ENCODE assay signal across 23 mouse cellular contexts in genomic region chr1:79303602-79304001, GRCm38 (mm10).
DNase-seq lines count a peak whose midpoint lies in the region; ATAC-seq lines count a peak whose summit lies in the region.
"Had no signal": no experiment of that assay in that cellular context is flagged by ENCODE, and none has a peak within 500 bp of the region (broad histone marks: within the 10 kb centered on the region; RNA-seq: fewer than 3 reads in every experiment).

No protein-coding gene starts in this region.

- ATAC-seq in forebrain, embryonic 14.5 days = no peak
- no peak for ATAC-seq in forebrain, embryonic 12.5 days (ENCODE audit: low FRiP score)
- ATAC-seq in hindbrain, embryonic 16.5 days = peak; percentile 34; the same call in 1 of the 2 replicates
- ATAC-seq in hindbrain, embryonic 11.5 days (ENCODE audit: low FRiP score) = no peak
- ATAC-seq in midbrain, embryonic 15.5 days (replicated peaks) = peak; percentile 70
- ATAC-seq in midbrain, embryonic 11.5 days (ENCODE audit: low FRiP score) = no peak
- ATAC-seq: CD4-positive, CD25-positive, alpha-beta regulatory T cell, adult 4 months; inflammation-experienced regulatory T-cells, adult 6 months had no signal

- 60% methylated on average over 2 of the region's 2 CpGs for WGBS in forebrain, embryonic 14.5 days
- WGBS in forebrain, embryonic 12.5 days = 67% methylated on average over 2 of the region's 2 CpGs
- 40% methylated on average over 2 of the region's 2 CpGs for WGBS in hindbrain, embryonic 16.5 days
- 56% methylated on average over 2 of the region's 2 CpGs for WGBS in hindbrain, embryonic 11.5 days
- WGBS in midbrain, embryonic 15.5 days = 28% methylated on average over 2 of the region's 2 CpGs
- WGBS in midbrain, embryonic 11.5 days = 65% methylated on average over 2 of the region's 2 CpGs

- no peak overlapping the region for H3K4me2 ChIP-seq in forebrain, embryonic 14.5 days (ENCODE audit: low read length)
- no peak overlapping the region for H3K4me2 ChIP-seq in forebrain, embryonic 12.5 days
- H3K4me2 ChIP-seq in hindbrain, embryonic 16.5 days (ENCODE audit: low read length) = no peak overlapping the region
- H3K4me2 ChIP-seq in hindbrain, embryonic 11.5 days (replicated peaks; ENCODE audit: low read depth, low read length) = no peak overlapping the region
- H3K4me2 ChIP-seq in midbrain, embryonic 15.5 days = no peak overlapping the region
- H3K4me2 ChIP-seq in midbrain, embryonic 11.5 days = no peak overlapping the region
- H3K4me2 ChIP-seq: embryonic facial prominence, embryonic 13.5 days; hindbrain, embryonic 14.5 days had no signal

- H3K9me3 ChIP-seq in forebrain, embryonic 14.5 days (replicated peaks; ENCODE audit: control insufficient read depth, low read length) = no peaks in the 10 kb centered on the region
- no peaks in the 10 kb centered on the region for H3K9me3 ChIP-seq in forebrain, embryonic 12.5 days
- no peaks in the 10 kb centered on the region for H3K9me3 ChIP-seq in hindbrain, embryonic 16.5 days (ENCODE audit: control insufficient read depth, low read length)
- no peaks in the 10 kb centered on the region for H3K9me3 ChIP-seq in hindbrain, embryonic 11.5 days (ENCODE audit: control insufficient read depth, low read length)
- H3K9me3 ChIP-seq in midbrain, embryonic 15.5 days = no peaks in the 10 kb centered on the region
- no peaks in the 10 kb centered on the region for H3K9me3 ChIP-seq in midbrain, embryonic 11.5 days (ENCODE audit: control insufficient read depth, low read length)
- H3K9me3 ChIP-seq: embryonic facial prominence, embryonic 13.5 days; G1E; heart, embryonic 10.5 days had no signal

- H3K4me3 ChIP-seq in forebrain, embryonic 14.5 days (ENCODE audit: low read depth, low read length) = no peak overlapping the region
- no peak overlapping the region for H3K4me3 ChIP-seq in forebrain, embryonic 12.5 days (replicated peaks)
- H3K4me3 ChIP-seq in hindbrain, embryonic 16.5 days (ENCODE audit: low read length) = no peak overlapping the region
- H3K4me3 ChIP-seq in hindbrain, embryonic 11.5 days (ENCODE audit: low read depth, low read length) = no peak overlapping the region
- H3K4me3 ChIP-seq in midbrain, embryonic 15.5 days = no peak overlapping the region
- H3K4me3 ChIP-seq in midbrain, embryonic 11.5 days (ENCODE audit: low read depth, low read length) = no peak overlapping the region
- H3K4me3 ChIP-seq: embryonic facial prominence, embryonic 13.5 days; heart, embryonic 10.5 days had no signal

- no peaks in the 10 kb centered on the region for H3K4me1 ChIP-seq in forebrain, embryonic 14.5 days (ENCODE audit: control insufficient read depth, insufficient read depth, low read length)
- peaks cover 8% of the 10 kb centered on the region for H3K4me1 ChIP-seq in forebrain, embryonic 12.5 days
- H3K4me1 ChIP-seq in hindbrain, embryonic 16.5 days (ENCODE audit: control insufficient read depth, insufficient read depth, low read depth, low read length) = no peaks in the 10 kb centered on the region
- no peaks in the 10 kb centered on the region for H3K4me1 ChIP-seq in hindbrain, embryonic 11.5 days (replicated peaks; ENCODE audit: control insufficient read depth, insufficient read depth, low read length)
- no peaks in the 10 kb centered on the region for H3K4me1 ChIP-seq in midbrain, embryonic 15.5 days
- H3K4me1 ChIP-seq in midbrain, embryonic 11.5 days (ENCODE audit: control insufficient read depth, insufficient read depth, low read length) = no peaks in the 10 kb centered on the region
- H3K4me1 ChIP-seq: embryonic facial prominence, embryonic 13.5 days; heart, embryonic 10.5 days had no signal

- H3K9ac ChIP-seq in forebrain, embryonic 14.5 days (ENCODE audit: low read length) = no peak overlapping the region
- no peak overlapping the region for H3K9ac ChIP-seq in forebrain, embryonic 12.5 days
- H3K9ac ChIP-seq in hindbrain, embryonic 16.5 days (ENCODE audit: low read depth, low read length) = no peak overlapping the region
- no peak overlapping the region for H3K9ac ChIP-seq in hindbrain, embryonic 11.5 days (ENCODE audit: low read depth, low read length)
- H3K9ac ChIP-seq in midbrain, embryonic 15.5 days = no peak overlapping the region
- H3K9ac ChIP-seq in midbrain, embryonic 11.5 days (ENCODE audit: low read length) = no peak overlapping the region
- H3K9ac ChIP-seq: embryonic facial prominence, embryonic 13.5 days; hindbrain, embryonic 14.5 days had no signal

- no peaks in the 10 kb centered on the region for H3K36me3 ChIP-seq in forebrain, embryonic 14.5 days (ENCODE audit: control insufficient read depth, insufficient read depth, low read length)
- H3K36me3 ChIP-seq in forebrain, embryonic 12.5 days (replicated peaks) = no peaks in the 10 kb centered on the region
- H3K36me3 ChIP-seq in hindbrain, embryonic 16.5 days (ENCODE audit: control insufficient read depth, insufficient read depth, low read length) = no peaks in the 10 kb centered on the region
- no peaks in the 10 kb centered on the region for H3K36me3 ChIP-seq in hindbrain, embryonic 11.5 days (ENCODE audit: control insufficient read depth, insufficient read depth, low read length)
- no peaks in the 10 kb centered on the region for H3K36me3 ChIP-seq in midbrain, embryonic 15.5 days (replicated peaks)
- H3K36me3 ChIP-seq in midbrain, embryonic 11.5 days (ENCODE audit: control insufficient read depth, insufficient read depth, low read length) = no peaks in the 10 kb centered on the region
- H3K36me3 ChIP-seq: embryonic facial prominence, embryonic 13.5 days; G1E; heart, embryonic 10.5 days had no signal

- H3K27ac ChIP-seq in forebrain, embryonic 14.5 days (ENCODE audit: low read depth, low read length) = no peak overlapping the region
- no peak overlapping the region for H3K27ac ChIP-seq in forebrain, embryonic 12.5 days
- H3K27ac ChIP-seq in hindbrain, embryonic 16.5 days (ENCODE audit: low read depth, low read length) = no peak overlapping the region
- H3K27ac ChIP-seq in hindbrain, embryonic 11.5 days (ENCODE audit: low read depth, low read length) = no peak overlapping the region
- no peak overlapping the region for H3K27ac ChIP-seq in midbrain, embryonic 15.5 days
- no peak overlapping the region for H3K27ac ChIP-seq in midbrain, embryonic 11.5 days (ENCODE audit: low read depth, low read length)
- H3K27ac ChIP-seq: embryonic facial prominence, embryonic 13.5 days; heart, embryonic 10.5 days; hindbrain, embryonic 14.5 days had no signal

- DNase-seq in forebrain, embryonic 14.5 days (ENCODE audit: low spot score) = peak; percentile 24
- no peak for DNase-seq in hindbrain, embryonic 11.5 days (ENCODE audit: low spot score)
- no peak for DNase-seq in midbrain, embryonic 11.5 days (ENCODE audit: low spot score, missing footprints)
- peak; percentile 21 for DNase-seq in brain, adult 2 months (ENCODE audit: low read depth, low spot score)
- no peak for DNase-seq in T-cell, adult 2 months (ENCODE audit: low spot score)
- DNase-seq: adrenal gland, postnatal 10 days; B cell, adult 2 months; cerebellum, adult 18-20 months; cerebellum, adult 9-11 months; cerebellum, postnatal 36 days; gastrocnemius, postnatal 10 days; heart, adult 18-20 months; heart, postnatal 10 days; heart, postnatal 4 days had no signal

- no peaks in the 10 kb centered on the region for H3K27me3 ChIP-seq in forebrain, embryonic 14.5 days (replicated peaks; ENCODE audit: control insufficient read depth, insufficient read depth, low read length)
- H3K27me3 ChIP-seq in forebrain, embryonic 12.5 days = no peaks in the 10 kb centered on the region
- no peaks in the 10 kb centered on the region for H3K27me3 ChIP-seq in hindbrain, embryonic 16.5 days (replicated peaks; ENCODE audit: control insufficient read depth, insufficient read depth, low read length)
- H3K27me3 ChIP-seq in hindbrain, embryonic 11.5 days (ENCODE audit: control insufficient read depth, insufficient read depth, low read length) = no peaks in the 10 kb centered on the region
- no peaks in the 10 kb centered on the region for H3K27me3 ChIP-seq in midbrain, embryonic 15.5 days (replicated peaks)
- H3K27me3 ChIP-seq in midbrain, embryonic 11.5 days (ENCODE audit: control insufficient read depth, insufficient read depth, low read length) = no peaks in the 10 kb centered on the region
- H3K27me3 ChIP-seq: embryonic facial prominence, embryonic 13.5 days had no signal

Comparison
In these comparisons a context has a peak if more than half of its experiments do, and no peak if none do; other contexts are left out.
1. ATAC-seq: peak in hindbrain, embryonic 16.5 days (single experiment) and midbrain, embryonic 15.5 days (single experiment); none in forebrain, embryonic 14.5 days (single experiment), forebrain, embryonic 12.5 days (single experiment), hindbrain, embryonic 11.5 days (single experiment) and midbrain, embryonic 11.5 days (single experiment).
2. DNase-seq: peak in forebrain, embryonic 14.5 days (single experiment) and brain, adult 2 months (single experiment); none in hindbrain, embryonic 11.5 days (single experiment), midbrain, embryonic 11.5 days (single experiment) and T-cell, adult 2 months (single experiment).